Mouse (Mus musculus): ENCODE measurements at regions not wholly inside any gene's neighbourhood (a gene's known extent, or its start where the extent isn't known, plus 50 kb on each side); places are given as distances from the start of the nearest gene placed in this dataset.

DNA sequence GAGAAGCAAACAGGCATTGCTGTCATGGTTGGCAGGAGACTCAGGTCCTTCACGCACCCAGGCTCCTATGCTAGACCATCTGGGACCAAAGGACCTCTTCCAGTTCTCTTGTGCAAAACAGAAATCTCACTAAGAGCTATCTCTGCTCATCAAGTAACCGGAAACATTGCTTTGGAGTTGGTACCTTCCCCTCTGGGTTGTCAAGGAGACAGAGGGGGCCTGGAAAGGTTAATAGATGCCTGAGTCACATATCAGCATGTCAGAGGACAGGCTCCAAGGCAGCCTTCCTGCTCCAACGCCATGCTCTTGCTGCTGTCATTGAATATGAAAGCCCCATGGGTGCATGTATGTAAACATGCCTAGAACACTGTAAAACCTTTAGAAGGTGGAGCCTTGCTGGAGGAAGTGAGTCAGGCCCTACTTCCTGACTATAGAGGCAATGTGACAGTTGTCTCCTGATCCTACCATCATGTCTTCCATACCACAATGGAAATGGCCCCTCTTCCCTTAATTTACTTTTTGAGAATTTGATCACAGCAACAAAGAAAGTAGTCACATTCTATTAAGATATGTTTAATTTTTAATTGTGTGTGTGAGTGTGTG, 103.8 kb downstream of the Hlx start:
- H3K27me3 ChIP-seq: no peaks in the 10 kb centered on the region
- WGBS: 74% methylated on average over 3 of the region's 3 CpGs
- no peak for ATAC-seq (ENCODE audit: borderline replicate concordance, extremely low read depth, low FRiP score, low TSS enrichment)
- no peaks in the 10 kb centered on the region for H3K36me3 ChIP-seq
- H3K4me1 ChIP-seq: peaks cover 8% of the 10 kb centered on the region; the same call in 1 of the 2 replicates
- H3K9ac ChIP-seq: no peak overlapping the region
- H3K9me3 ChIP-seq: no peaks in the 10 kb centered on the region
- H3K4me3 ChIP-seq: no peak overlapping the region
- no peak overlapping the region for H3K4me2 ChIP-seq
- no peak overlapping the region for H3K27ac ChIP-seq

DNA sequence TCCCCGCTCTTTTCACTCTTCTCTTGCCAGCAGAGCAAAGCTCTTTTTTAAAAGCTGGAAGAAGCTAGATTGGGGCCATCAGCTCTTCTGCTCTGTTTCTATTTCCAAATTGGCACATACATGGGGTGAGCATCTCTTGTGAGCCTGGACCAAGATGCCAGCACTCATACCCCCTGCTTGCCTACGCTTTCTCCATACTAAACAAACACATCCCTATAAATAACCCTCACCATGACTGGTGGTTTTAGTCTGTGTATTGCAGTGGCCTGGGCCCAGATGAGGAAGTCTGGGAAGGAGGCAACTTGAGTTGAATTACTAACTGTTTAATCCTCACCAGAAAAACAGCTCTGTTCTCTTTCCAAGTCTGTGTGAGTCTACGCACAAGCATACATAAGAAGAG, 110.0 kb downstream of the Hlx start:
- Histone ChIP-seq H3K9ac (no peak overlapping the region), H3K27ac (no peak overlapping the region), H3K27me3 (peaks cover 5% of the 10 kb centered on the region; the same call in 1 of the 2 replicates), H3K9me3 (no peaks in the 10 kb centered on the region), H3K4me3 (no peak overlapping the region), H3K36me3 (no peaks in the 10 kb centered on the region), H3K4me1 (peaks cover 6% of the 10 kb centered on the region; the same call in 1 of the 2 replicates), H3K4me2 (no peak overlapping the region; the same call in 1 of the 2 replicates)
- WGBS: 53% methylated on average over 3 of the region's 3 CpGs
- peak; percentile 55; the same call in 1 of the 2 replicates for ATAC-seq (ENCODE audit: borderline replicate concordance, extremely low read depth, low FRiP score, low TSS enrichment)

DNA sequence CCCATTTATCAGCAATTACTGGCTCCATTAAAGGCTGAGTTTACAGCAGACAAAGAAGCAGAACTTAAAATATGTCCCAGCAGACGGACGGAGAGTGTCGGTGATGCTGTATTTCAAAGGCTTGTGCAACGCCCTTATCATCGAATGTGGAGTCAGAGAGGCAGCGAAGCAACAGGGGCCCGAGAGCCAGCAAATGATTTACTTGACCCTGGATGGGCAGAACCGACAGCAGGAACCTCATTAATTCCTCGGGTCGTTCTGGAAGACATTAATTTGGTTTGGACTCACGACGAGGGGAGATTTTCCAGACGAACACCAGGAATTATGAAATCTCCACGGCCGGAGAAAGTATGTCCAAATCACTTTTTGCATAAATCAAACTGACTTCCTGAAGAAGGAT, 110.5 kb downstream of the Hlx start:
- Histone ChIP-seq H3K9ac (no peak overlapping the region), H3K27me3 (peaks cover 5% of the 10 kb centered on the region; the same call in 1 of the 2 replicates), H3K9me3 (no peaks in the 10 kb centered on the region), H3K36me3 (no peaks in the 10 kb centered on the region), H3K4me3 (no peak overlapping the region), H3K27ac (no peak overlapping the region), H3K4me2 (no peak overlapping the region; the same call in 1 of the 2 replicates), H3K4me1 (peaks cover 6% of the 10 kb centered on the region; the same call in 1 of the 2 replicates)
- peak; percentile 75; the same call in 1 of the 2 replicates for ATAC-seq (ENCODE audit: borderline replicate concordance, extremely low read depth, low FRiP score, low TSS enrichment)
- WGBS: 22% methylated on average over 15 of the region's 15 CpGs

DNA sequence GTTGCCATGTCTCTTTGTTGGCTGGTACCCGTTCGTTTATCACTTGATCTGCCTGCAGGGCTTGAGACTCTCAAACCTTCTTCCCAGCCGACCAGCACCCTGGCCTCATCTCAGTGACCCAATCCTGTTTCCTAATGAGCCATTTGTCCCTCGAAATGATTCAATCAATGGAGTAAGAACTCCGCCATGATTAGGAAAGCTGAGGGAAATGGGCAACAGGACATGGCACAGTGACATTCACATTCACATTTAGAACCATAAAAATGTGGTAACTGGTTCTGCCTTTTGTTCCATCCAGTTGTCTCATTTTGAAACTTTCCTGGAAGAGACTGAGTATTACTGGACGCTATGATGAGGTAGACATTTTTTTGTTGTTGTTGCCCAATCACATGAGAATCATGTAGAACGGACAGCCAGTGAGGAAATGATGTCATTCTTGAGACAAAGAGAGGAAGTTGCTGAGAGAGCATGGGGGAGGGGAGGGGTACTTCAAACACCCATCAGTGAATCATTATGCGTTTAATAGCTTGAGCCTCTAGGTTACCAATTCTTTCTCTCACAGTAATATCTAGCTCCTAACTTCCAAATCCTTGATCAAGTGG, 114.5 kb downstream of the Hlx start:
- no peaks in the 10 kb centered on the region for H3K9me3 ChIP-seq
- peaks cover 5% of the 10 kb centered on the region; the same call in 1 of the 2 replicates for H3K27me3 ChIP-seq
- no peaks in the 10 kb centered on the region for H3K36me3 ChIP-seq
- no peak overlapping the region for H3K4me2 ChIP-seq
- H3K27ac ChIP-seq: no peak overlapping the region
- H3K4me3 ChIP-seq: no peak overlapping the region
- H3K9ac ChIP-seq: no peak overlapping the region
- ATAC-seq (ENCODE audit: borderline replicate concordance, extremely low read depth, low FRiP score, low TSS enrichment): no peak
- WGBS: 76% methylated on average over 8 of the region's 8 CpGs
- 0 out of 2 replicates have a peak, but pooled peaks cover 3% of the 10 kb centered on the region for H3K4me1 ChIP-seq

DNA sequence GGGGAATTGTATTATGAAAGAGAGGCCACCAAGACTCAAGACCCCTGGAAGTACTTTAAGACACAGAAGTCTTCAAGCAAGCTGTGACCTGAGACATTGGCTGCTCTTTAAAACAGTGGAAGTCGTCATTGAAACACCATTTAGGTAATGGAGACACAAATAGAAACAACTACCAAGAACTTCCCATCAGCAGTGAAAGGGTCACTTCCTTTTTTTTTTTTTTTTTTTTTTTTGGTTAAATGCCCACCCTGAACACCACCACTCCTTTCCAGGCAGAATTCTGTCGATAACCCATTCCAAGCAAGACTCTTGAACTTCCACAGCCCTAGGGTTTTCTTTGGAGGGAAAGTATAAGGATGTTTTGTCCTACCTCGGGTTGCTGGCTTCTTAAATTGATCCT, 116.4 kb downstream of the Hlx start:
- no peak overlapping the region for H3K27ac ChIP-seq
- no peaks in the 10 kb centered on the region for H3K4me1 ChIP-seq
- H3K4me2 ChIP-seq: no peak overlapping the region
- H3K9ac ChIP-seq: no peak overlapping the region
- H3K9me3 ChIP-seq: no peaks in the 10 kb centered on the region
- no peaks in the 10 kb centered on the region for H3K36me3 ChIP-seq
- no peak for ATAC-seq (ENCODE audit: borderline replicate concordance, extremely low read depth, low FRiP score, low TSS enrichment)
- WGBS: 60% methylated on average over 3 of the region's 3 CpGs
- no peak overlapping the region for H3K4me3 ChIP-seq
- H3K27me3 ChIP-seq: peaks cover 5% of the 10 kb centered on the region; the same call in 1 of the 2 replicates

DNA sequence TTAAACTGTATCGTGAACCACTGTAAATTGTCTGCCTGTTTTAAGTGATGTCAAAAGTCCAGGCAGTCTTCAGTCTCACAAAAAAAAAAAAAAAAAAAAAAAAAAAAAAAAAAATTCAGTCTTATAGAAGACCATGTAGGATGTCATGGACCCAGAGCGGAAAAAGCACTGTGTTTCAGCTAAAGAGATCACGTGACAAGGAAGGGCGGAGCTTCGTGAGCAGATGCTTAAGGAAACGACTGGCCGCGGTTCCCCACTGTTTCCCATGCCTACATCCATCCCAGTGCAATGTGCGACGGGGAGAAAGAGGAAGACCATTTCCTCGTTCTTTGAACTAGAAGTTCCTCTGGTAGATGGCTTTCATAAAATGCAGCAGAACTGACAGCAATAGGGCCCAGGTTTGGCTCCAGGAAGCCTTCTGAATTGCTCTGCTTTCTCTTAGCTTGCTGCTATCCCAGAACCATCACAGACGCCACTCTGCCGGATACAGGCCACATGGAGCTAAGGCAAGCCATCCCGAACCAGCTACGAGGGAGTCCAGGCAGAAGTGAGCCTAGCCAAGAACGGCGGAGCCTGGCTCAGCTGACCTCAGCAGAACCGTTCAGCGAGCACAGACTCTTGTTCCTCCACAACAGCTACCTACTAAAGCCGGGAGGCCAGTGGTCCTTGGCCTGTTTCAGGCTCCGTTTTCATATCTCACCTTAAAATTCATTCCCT, 117.6 kb downstream of the Hlx start:
- no peaks in the 10 kb centered on the region for H3K36me3 ChIP-seq
- H3K4me2 ChIP-seq: no peak overlapping the region
- peaks cover 2% of the 10 kb centered on the region; the same call in 1 of the 2 replicates for H3K27me3 ChIP-seq
- no peak overlapping the region for H3K9ac ChIP-seq
- no peaks in the 10 kb centered on the region for H3K9me3 ChIP-seq
- no peaks in the 10 kb centered on the region for H3K4me1 ChIP-seq
- H3K27ac ChIP-seq: no peak overlapping the region
- no peak for ATAC-seq (ENCODE audit: borderline replicate concordance, extremely low read depth, low FRiP score, low TSS enrichment)
- 80% methylated on average over 21 of the region's 21 CpGs for WGBS
- H3K4me3 ChIP-seq: no peak overlapping the region

DNA sequence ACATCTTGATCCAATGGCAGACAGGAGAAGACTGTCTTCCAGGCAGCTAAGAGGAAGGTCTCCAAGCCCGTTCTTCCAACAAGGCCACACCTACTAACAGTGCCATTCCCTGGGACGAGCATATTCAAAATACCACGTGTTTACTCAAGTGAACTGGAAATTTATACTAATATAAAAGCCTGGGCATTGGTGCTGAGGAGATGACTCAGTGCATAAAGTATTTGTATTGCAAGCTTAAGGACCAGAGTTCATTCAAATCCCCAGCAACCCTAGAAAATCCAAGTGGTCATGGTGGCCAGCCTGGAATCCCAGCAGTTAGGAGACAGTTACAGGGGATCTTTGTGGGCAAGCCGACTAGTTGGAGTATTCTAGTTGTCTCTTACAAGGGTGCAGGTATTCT, 119.5 kb downstream of the Hlx start:
- H3K27ac ChIP-seq: no peak overlapping the region
- ATAC-seq (ENCODE audit: borderline replicate concordance, extremely low read depth, low FRiP score, low TSS enrichment): no peak
- H3K36me3 ChIP-seq: no peaks in the 10 kb centered on the region
- H3K9me3 ChIP-seq: no peaks in the 10 kb centered on the region
- H3K27me3 ChIP-seq: no peaks in the 10 kb centered on the region
- H3K4me3 ChIP-seq: no peak overlapping the region
- no peaks in the 10 kb centered on the region for H3K4me1 ChIP-seq
- WGBS: 60% methylated on average over 4 of the region's 4 CpGs
- no peak overlapping the region for H3K9ac ChIP-seq
- no peak overlapping the region for H3K4me2 ChIP-seq

DNA sequence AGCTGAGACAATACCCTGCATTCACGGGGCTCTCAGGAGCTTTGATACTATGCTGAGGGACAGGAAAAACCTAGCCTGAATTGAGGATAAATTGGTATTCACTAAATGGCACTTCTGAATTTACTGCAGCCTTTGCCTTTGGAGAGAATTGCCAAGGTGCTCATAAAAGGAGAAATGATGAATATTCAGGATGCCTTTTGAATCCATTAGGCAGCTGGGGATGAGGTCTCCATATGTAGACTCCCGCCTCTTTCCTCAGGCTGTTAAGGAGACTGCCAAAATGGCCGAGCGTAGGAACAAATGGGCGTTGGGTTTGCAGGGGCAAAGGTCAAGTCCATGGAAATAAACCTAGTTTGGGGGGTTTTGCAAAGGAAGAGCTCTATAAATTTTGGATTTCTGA, 123.5 kb downstream of the Hlx start:
- H3K36me3 ChIP-seq: no peaks in the 10 kb centered on the region
- no peaks in the 10 kb centered on the region for H3K27me3 ChIP-seq
- H3K4me1 ChIP-seq: peaks cover 6% of the 10 kb centered on the region; the same call in 1 of the 2 replicates
- H3K4me3 ChIP-seq: no peak overlapping the region
- WGBS: 70% methylated on average over 5 of the region's 5 CpGs
- no peak overlapping the region for H3K9ac ChIP-seq
- no peak for ATAC-seq (ENCODE audit: borderline replicate concordance, extremely low read depth, low FRiP score, low TSS enrichment)
- H3K9me3 ChIP-seq: no peaks in the 10 kb centered on the region
- H3K4me2 ChIP-seq: no peak overlapping the region
- H3K27ac ChIP-seq: no peak overlapping the region

DNA sequence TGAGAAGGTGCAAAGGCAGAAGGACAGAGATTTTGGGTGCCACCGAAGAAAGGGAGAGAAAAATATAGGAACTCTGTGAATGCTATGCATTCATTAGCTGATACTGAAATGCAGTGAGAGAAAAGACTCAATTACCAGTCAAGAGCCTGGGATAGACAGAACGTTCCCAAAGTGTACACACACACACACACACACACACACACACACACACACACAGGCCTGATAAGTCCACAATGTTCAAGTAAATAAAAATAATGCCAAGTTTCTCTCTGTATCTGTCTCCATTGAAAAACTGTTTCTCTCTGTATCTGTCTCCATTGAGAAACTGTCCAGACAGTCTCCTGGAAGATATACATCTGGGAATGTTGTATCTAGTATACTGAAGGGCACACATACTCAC, 124.1 kb downstream of the Hlx start:
- Histone ChIP-seq H3K27me3 (no peaks in the 10 kb centered on the region), H3K4me2 (no peak overlapping the region), H3K36me3 (no peaks in the 10 kb centered on the region), H3K4me1 (peaks cover 6% of the 10 kb centered on the region; the same call in 1 of the 2 replicates), H3K9ac (no peak overlapping the region), H3K4me3 (no peak overlapping the region), H3K27ac (no peak overlapping the region), H3K9me3 (no peaks in the 10 kb centered on the region)
- 63% methylated on average over 2 of the region's 2 CpGs for WGBS
- ATAC-seq (ENCODE audit: borderline replicate concordance, extremely low read depth, low FRiP score, low TSS enrichment): no peak

DNA sequence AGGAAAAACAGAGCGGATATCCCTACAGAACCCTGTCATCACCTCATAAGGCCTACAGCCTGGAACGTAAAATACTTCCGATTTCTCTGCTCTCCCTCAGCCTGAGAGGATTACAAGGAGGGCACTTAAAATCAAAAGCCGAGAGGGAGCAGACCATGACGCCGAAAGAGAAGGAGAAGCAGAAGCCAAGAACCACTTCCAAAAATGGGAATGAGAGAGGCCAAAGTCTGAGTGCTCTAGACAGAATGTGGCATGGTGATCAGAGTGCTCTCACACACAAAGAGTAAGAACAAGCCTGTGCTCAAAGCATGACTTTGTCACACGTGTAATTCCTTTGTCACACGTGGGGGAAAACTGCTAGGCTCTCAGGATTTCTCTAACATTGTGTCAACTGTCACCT, 125.9 kb downstream of the Hlx start:
- no peak overlapping the region for H3K27ac ChIP-seq
- 50% methylated on average over 8 of the region's 8 CpGs for WGBS
- H3K4me2 ChIP-seq: no peak overlapping the region; the same call in 1 of the 2 replicates
- H3K4me1 ChIP-seq: peaks cover 6% of the 10 kb centered on the region; the same call in 1 of the 2 replicates
- no peaks in the 10 kb centered on the region for H3K27me3 ChIP-seq
- no peaks in the 10 kb centered on the region for H3K9me3 ChIP-seq
- no peak overlapping the region for H3K9ac ChIP-seq
- no peak for ATAC-seq (ENCODE audit: borderline replicate concordance, extremely low read depth, low FRiP score, low TSS enrichment)
- H3K36me3 ChIP-seq: no peaks in the 10 kb centered on the region
- no peak overlapping the region for H3K4me3 ChIP-seq

DNA sequence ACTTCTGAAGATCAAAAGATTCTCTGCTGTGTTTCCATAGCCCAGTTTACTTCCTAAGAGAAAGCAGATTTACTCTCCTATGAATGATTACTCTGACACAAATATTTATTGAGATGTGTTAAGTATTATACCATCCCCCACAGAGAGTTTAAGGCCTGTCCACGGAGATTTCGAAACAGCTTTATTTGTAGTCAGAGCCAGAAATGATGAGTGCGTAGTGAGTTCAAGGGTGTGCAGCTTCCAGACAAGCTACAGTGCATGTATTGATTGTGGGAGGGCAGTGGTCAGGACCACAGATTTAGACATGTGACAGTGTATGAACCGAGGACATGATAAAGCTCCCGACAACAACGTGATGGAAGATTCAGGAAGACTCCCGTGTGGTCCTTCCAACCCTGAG, 126.8 kb downstream of the Hlx start:
- Histone ChIP-seq H3K27me3 (no peaks in the 10 kb centered on the region), H3K4me3 (no peak overlapping the region), H3K4me1 (peaks cover 6% of the 10 kb centered on the region; the same call in 1 of the 2 replicates), H3K36me3 (no peaks in the 10 kb centered on the region), H3K9me3 (no peaks in the 10 kb centered on the region), H3K9ac (no peak overlapping the region), H3K4me2 (no peak overlapping the region), H3K27ac (no peak overlapping the region)
- ATAC-seq (ENCODE audit: borderline replicate concordance, extremely low read depth, low FRiP score, low TSS enrichment): no peak
- 61% methylated on average over 7 of the region's 7 CpGs for WGBS

DNA sequence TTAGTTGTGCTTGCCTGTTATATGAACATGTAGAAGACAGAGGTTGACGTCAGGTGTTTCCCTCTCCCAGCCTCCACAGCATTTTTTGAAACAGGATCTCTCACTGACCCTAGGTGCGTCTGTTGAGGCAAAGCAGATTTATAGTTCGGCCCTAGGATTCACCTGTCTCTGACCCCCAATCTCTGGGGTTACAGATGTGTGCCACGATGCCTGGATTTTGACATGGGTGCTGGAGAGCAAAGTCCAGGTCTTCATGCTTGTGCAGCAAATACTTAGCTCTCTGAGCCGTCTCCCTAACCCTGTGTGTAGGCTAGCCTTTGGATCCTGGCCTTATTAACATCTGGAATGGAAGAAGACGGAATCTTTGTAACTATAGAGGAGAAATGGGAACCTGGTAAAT, 129.3 kb downstream of the Hlx start:
- Histone ChIP-seq H3K9me3 (no peaks in the 10 kb centered on the region), H3K4me1 (peaks cover 6% of the 10 kb centered on the region; the same call in 1 of the 2 replicates), H3K4me3 (no peak overlapping the region), H3K9ac (no peak overlapping the region), H3K4me2 (no peak overlapping the region), H3K36me3 (no peaks in the 10 kb centered on the region), H3K27me3 (no peaks in the 10 kb centered on the region), H3K27ac (no peak overlapping the region)
- 85% methylated on average over 6 of the region's 6 CpGs for WGBS
- ATAC-seq (ENCODE audit: borderline replicate concordance, extremely low read depth, low FRiP score, low TSS enrichment): no peak

All from lung, embryonic 15.5 days (tissue).